Mouse (Mus musculus) intestine, embryonic 16.5 days (tissue): Measurements from ENCODE around the gene Stox2. TPM values are rescaled to one million over a fixed set of nuclear protein-coding genes. Genes with fewer than 3 reads are reported as not detected.

Experiments
- ATAC-seq: fragments of 200-750 bp; cut with Nextera tagmentation; 2 replicates; pipeline ENCODE4 v1.8.0; 2017; ENCODE audit warnings: moderate TSS enrichment, moderate library complexity
- H3K27ac ChIP-seq: fragments of 300-500 bp; sonication (generic); 2 replicates; pipeline ENCODE4 v1.5.1; 2014; ENCODE audit warnings: mild to moderate bottlenecking, low read length
- H3K27me3 ChIP-seq: fragments of 300-500 bp; sonication (generic); replicated peaks from 2 replicates; pipeline ENCODE4 v1.6.1; 2014; ENCODE audit warnings: low read length, control low read depth, mixed read lengths; ENCODE audit not compliant: control insufficient read depth, insufficient read depth
- H3K36me3 ChIP-seq: fragments of 300-500 bp; sonication (generic); 2 replicates; pipeline ENCODE4 v1.6.1; 2014; ENCODE audit warnings: low read length, control low read depth; ENCODE audit not compliant: control insufficient read depth, insufficient read depth
- H3K4me1 ChIP-seq: fragments of 300-500 bp; sonication (generic); 2 replicates; pipeline ENCODE4 v1.6.1; 2014; ENCODE audit warnings: low read length, control low read depth, mixed read lengths; ENCODE audit not compliant: control insufficient read depth, insufficient read depth
- H3K4me2 ChIP-seq: fragments of 300-500 bp; sonication (generic); 2 replicates; pipeline ENCODE4 v1.6.1; 2014; ENCODE audit warnings: low read depth, low read length, control low read depth
- H3K4me3 ChIP-seq: fragments of 300-500 bp; sonication (generic); 2 replicates; pipeline ENCODE4 v1.5.1; 2014; ENCODE audit warnings: mild to moderate bottlenecking, low read length
- H3K9ac ChIP-seq: fragments of 300-500 bp; sonication (generic); 2 replicates; pipeline ENCODE4 v1.6.1; 2014; ENCODE audit warnings: low read depth, low read length
- H3K9me3 ChIP-seq: fragments of 300-500 bp; sonication (generic); 2 replicates; pipeline ENCODE4 v1.6.1; 2016; ENCODE audit warnings: low read length, control low read depth; ENCODE audit not compliant: control insufficient read depth
- WGBS: fragments of 180-500 bp; shearing (Covaris S2); extraction: QIAGEN DNeasy Blood & Tissue Kit; methylation state at CpG from one replicate; pipeline ENCODE4 v1.1.7; 2014; 5-methylcytosine and 5-hydroxymethylcytosine counted together
- polyA plus RNA-seq: library from polyadenylated mRNA; unstranded; fragments of >200 nt; fragmentation: Nextera tagmentation; extraction: Ambion mirVana; gene quantifications from 2 replicates; pipeline ENCODE4 v1.2.1, GENCODE M21; 2015

Gene Stox2
- polyA plus RNA-seq, 1 experiment from 2014 or later: 4.7 TPM

DNA sequence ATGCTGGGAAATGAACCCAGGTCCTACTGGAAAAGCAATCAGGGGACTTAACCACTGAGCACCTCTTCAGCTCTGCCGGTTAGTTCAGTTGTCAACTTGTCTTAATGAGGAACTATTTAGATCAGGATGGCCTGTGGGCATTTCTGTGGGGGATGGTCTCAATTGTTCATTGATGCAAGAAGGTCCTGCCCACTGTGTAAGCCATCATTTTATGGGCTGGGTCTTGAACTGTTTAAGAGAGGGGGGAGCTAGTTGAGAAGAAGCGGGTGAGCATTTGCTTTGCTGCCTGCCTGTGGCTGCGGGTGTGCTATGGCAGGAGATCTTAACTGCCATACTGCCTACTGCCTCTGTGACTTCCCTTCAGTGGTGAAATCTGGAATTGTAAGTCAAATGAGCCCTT is 214.1 kb downstream of the Stox2 start:
- Histone ChIP-seq H3K4me3 (no peak overlapping the region), H3K4me1 (no peaks in the 10 kb centered on the region), H3K9me3 (no peaks in the 10 kb centered on the region), H3K27ac (no peak overlapping the region), H3K27me3 (no peaks in the 10 kb centered on the region), H3K9ac (no peak overlapping the region), H3K36me3 (no peaks in the 10 kb centered on the region), H3K4me2 (no peak overlapping the region)
- WGBS: 79% methylated on average over 3 of the region's 3 CpGs
- no peak for ATAC-seq

- Histone ChIP-seq H3K36me3 (no peaks in the 10 kb centered on the region), H3K4me1 (no peaks in the 10 kb centered on the region), H3K4me3 (no peak overlapping the region), H3K27ac (no peak overlapping the region), H3K27me3 (no peaks in the 10 kb centered on the region), H3K9ac (no peak overlapping the region), H3K4me2 (no peak overlapping the region), H3K9me3 (no peaks in the 10 kb centered on the region)
- 86% methylated on average over 5 of the region's 5 CpGs for WGBS
- ATAC-seq: no peak
Observed at GRCm38 (mm10) chr8:47230057-47230456, 216.1 kb downstream of the Stox2 start.

- no peak for ATAC-seq
- no peak overlapping the region for H3K27ac ChIP-seq
- no peak overlapping the region for H3K9ac ChIP-seq
- no peak overlapping the region for H3K4me3 ChIP-seq
- H3K4me2 ChIP-seq: no peak overlapping the region
- no peaks in the 10 kb centered on the region for H3K4me1 ChIP-seq
- H3K36me3 ChIP-seq: no peaks in the 10 kb centered on the region
- WGBS: 83% methylated on average over 5 of the region's 5 CpGs
- H3K9me3 ChIP-seq: no peaks in the 10 kb centered on the region
- H3K27me3 ChIP-seq: no peaks in the 10 kb centered on the region
Observed at GRCm38 (mm10) chr8:47221851-47222250, 224.3 kb downstream of the Stox2 start.

- H3K9me3 ChIP-seq: no peaks in the 10 kb centered on the region
- H3K27ac ChIP-seq: no peak overlapping the region
- no peaks in the 10 kb centered on the region for H3K36me3 ChIP-seq
- H3K4me2 ChIP-seq: no peak overlapping the region
- H3K4me1 ChIP-seq: no peaks in the 10 kb centered on the region
- no peak overlapping the region for H3K4me3 ChIP-seq
- 68% methylated on average over 10 of the region's 10 CpGs for WGBS
- no peaks in the 10 kb centered on the region for H3K27me3 ChIP-seq
- H3K9ac ChIP-seq: no peak overlapping the region
- ATAC-seq: no peak
Observed at GRCm38 (mm10) chr8:47221191-47221590, 225.0 kb downstream of the Stox2 start.

DNA sequence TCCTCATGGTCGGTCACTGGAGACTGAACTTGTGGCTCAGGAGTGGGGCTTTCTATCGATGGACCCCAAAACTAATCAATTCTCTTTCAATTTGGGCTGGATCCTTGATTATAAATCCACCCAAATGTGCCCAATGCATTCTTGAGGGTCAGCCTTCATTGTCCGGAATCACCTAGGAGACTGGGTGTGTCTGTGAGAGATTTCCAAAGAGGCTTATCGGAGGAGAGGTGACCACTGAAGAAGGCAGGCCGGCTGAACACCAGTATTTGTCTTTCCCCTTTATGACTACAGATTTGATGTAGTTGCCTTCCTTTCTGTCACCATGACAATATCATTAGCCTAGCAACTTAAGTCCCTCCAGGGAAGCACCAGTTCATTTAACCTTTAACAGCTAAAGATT is 225.8 kb downstream of the Stox2 start:
- Histone ChIP-seq H3K4me3 (no peak overlapping the region), H3K27me3 (no peaks in the 10 kb centered on the region), H3K4me1 (no peaks in the 10 kb centered on the region), H3K9ac (no peak overlapping the region), H3K9me3 (no peaks in the 10 kb centered on the region), H3K4me2 (no peak overlapping the region), H3K27ac (no peak overlapping the region), H3K36me3 (no peaks in the 10 kb centered on the region)
- WGBS: 73% methylated on average over 5 of the region's 5 CpGs
- ATAC-seq: no peak

DNA sequence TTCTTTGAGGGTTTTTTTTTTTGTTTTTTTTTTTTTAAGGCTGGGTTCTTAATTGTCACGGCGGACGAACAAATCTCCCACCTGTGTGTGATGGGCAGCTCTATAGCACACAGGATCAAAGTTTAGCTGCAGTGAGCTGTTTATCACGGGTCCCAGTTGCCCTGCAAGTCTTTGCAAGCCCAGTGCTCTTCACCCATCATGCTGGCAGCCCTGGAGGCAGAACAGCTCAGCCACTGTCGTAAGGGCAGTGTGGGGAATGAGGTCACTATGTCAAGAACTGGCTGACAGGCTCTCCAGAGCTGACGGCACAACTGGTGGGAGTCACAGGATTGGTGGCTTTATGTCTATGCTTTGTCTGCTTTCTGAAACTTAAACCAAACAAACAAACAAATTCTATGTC is 227.6 kb downstream of the Stox2 start:
- H3K27ac ChIP-seq: no peak overlapping the region
- WGBS: 40% methylated on average over 6 of the region's 6 CpGs
- no peaks in the 10 kb centered on the region for H3K27me3 ChIP-seq
- H3K9me3 ChIP-seq: no peaks in the 10 kb centered on the region
- no peak overlapping the region for H3K4me2 ChIP-seq
- no peaks in the 10 kb centered on the region for H3K4me1 ChIP-seq
- H3K36me3 ChIP-seq: no peaks in the 10 kb centered on the region
- H3K4me3 ChIP-seq: no peak overlapping the region
- H3K9ac ChIP-seq: no peak overlapping the region
- no peak for ATAC-seq

DNA sequence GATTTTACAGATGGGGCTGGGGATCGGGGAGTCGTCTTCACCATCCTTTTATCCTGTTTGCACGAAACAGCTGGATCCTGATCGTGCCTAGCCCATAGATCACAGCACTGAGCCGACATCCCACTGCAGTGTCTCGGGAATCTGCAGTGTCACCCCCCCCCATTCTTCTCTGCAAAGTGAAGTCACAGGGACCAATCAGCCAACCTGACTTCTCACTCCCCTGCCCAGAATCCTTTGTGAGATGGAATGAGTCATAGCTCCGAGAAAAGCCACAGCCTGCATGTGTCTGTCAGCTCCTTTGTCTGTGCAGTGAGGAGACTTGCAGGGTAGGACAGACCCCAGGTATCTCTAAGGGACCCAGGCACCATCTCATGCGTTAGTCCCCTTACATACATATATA is 228.1 kb downstream of the Stox2 start:
- no peak for ATAC-seq
- 39% methylated on average over 8 of the region's 8 CpGs for WGBS
- no peak overlapping the region for H3K4me3 ChIP-seq

GRCm38 (mm10) chr8:47212124-47212523 is 234.0 kb downstream of the Stox2 start:
- Histone ChIP-seq H3K36me3 (no peaks in the 10 kb centered on the region), H3K27ac (no peak overlapping the region), H3K4me2 (no peak overlapping the region), H3K9me3 (no peaks in the 10 kb centered on the region), H3K9ac (no peak overlapping the region), H3K4me1 (no peaks in the 10 kb centered on the region), H3K27me3 (no peaks in the 10 kb centered on the region), H3K4me3 (no peak overlapping the region)
- WGBS: 93% methylated on average over 9 of the region's 9 CpGs
- no peak for ATAC-seq

More for the DNA sequence above, 228.1 kb downstream of the Stox2 start:
- H3K9me3 ChIP-seq: no peaks in the 10 kb centered on the region
- H3K27me3 ChIP-seq: no peaks in the 10 kb centered on the region
- no peak overlapping the region for H3K9ac ChIP-seq
- no peaks in the 10 kb centered on the region for H3K4me1 ChIP-seq
- H3K4me2 ChIP-seq: no peak overlapping the region
- no peaks in the 10 kb centered on the region for H3K36me3 ChIP-seq
- no peak overlapping the region for H3K27ac ChIP-seq

DNA sequence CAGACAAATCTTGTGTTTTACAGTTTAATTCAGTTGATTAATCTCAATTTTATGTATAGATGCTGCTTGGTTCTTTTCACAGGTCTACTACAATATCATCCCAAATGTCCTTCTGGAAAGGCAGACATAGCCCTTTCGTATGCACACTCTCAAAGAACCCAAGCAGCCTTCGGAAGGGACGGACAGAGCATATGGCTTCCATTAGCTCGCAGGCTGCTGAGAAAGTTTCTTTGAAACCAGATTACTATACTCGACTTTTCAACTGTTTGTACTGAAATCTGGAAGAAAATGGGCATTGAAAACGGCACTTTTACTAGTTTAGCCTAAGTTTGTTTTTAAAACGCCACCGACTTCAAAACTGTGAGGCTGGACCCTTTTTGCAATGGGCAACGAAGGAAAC is 234.9 kb downstream of the Stox2 start:
- WGBS: 77% methylated on average over 9 of the region's 9 CpGs
- H3K27me3 ChIP-seq: no peaks in the 10 kb centered on the region
- no peak for ATAC-seq
- H3K4me2 ChIP-seq: no peak overlapping the region
- no peak overlapping the region for H3K27ac ChIP-seq
- H3K9me3 ChIP-seq: no peaks in the 10 kb centered on the region
- no peaks in the 10 kb centered on the region for H3K36me3 ChIP-seq
- H3K4me3 ChIP-seq: no peak overlapping the region
- no peaks in the 10 kb centered on the region for H3K4me1 ChIP-seq
- no peak overlapping the region for H3K9ac ChIP-seq

DNA sequence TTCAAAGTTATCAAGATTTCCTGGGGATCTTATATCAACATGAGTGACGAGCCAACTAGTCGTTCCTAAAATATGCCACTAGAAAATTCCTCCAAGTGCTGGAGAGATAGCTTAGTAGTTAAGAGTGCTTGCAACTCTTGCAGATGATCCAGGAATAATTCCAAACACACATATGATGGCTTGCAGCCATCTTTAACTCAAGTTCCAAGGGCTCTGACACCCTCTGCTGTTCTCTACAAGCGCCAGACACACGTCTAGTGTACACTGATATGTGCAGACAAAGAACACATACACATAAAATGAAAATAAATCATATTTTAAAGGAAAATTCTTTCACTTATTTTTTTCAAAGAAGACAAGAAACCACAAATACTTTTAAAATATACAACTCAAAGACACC is 237.9 kb downstream of the Stox2 start:
- no peaks in the 10 kb centered on the region for H3K9me3 ChIP-seq
- H3K4me2 ChIP-seq: no peak overlapping the region
- no peak overlapping the region for H3K27ac ChIP-seq
- H3K4me1 ChIP-seq: no peaks in the 10 kb centered on the region
- ATAC-seq: no peak
- H3K4me3 ChIP-seq: no peak overlapping the region
- no peak overlapping the region for H3K9ac ChIP-seq
- 73% methylated on average over 4 of the region's 4 CpGs for WGBS
- H3K27me3 ChIP-seq: no peaks in the 10 kb centered on the region
- H3K36me3 ChIP-seq: no peaks in the 10 kb centered on the region
